Mouse (Mus musculus): Measurements from ENCODE around the gene Pick1. TPM values are rescaled to one million over a fixed set of nuclear protein-coding genes. Genes with fewer than 3 reads are reported as not detected.
A peak's percentile ranks its signal among the peaks of the same experiment; 100 is the strongest.

The Pick1 gene
- polyA plus RNA-seq, 1 experiment = 0.76 TPM

- H3K36me3 ChIP-seq (ENCODE audit: control insufficient read depth) = no peaks in the 10 kb centered on the region
- no peaks in the 10 kb centered on the region for H3K9me3 ChIP-seq (ENCODE audit: control insufficient read depth, low read length)
- H3K27me3 ChIP-seq (ENCODE audit: control insufficient read depth) = no peaks in the 10 kb centered on the region
- no peak overlapping the region for H3K4me3 ChIP-seq (replicated peaks)
- no peak for TF ChIP-seq TAL1 (IDR thresholded peaks at IDR 0.05; ENCODE audit: low read length)
- no peak for TF ChIP-seq GATA1 (IDR thresholded peaks at IDR 0.05; ENCODE audit: low read length)
- H3K4me1 ChIP-seq (ENCODE audit: control insufficient read depth) = no peaks in the 10 kb centered on the region
Measured at GRCm38 (mm10) chr15:79199390-79199976, 29.5 kb upstream of the Pick1 start.

- Histone ChIP-seq H3K9me3 (ENCODE audit: control insufficient read depth, low read length) (no peaks in the 10 kb centered on the region), H3K36me3 (ENCODE audit: control insufficient read depth) (no peaks in the 10 kb centered on the region), H3K4me1 (ENCODE audit: control insufficient read depth) (no peaks in the 10 kb centered on the region), H3K27me3 (ENCODE audit: control insufficient read depth) (no peaks in the 10 kb centered on the region), H3K4me3 (replicated peaks) (no peak overlapping the region)
- TF ChIP-seq GATA1 (IDR thresholded peaks at IDR 0.05; ENCODE audit: low read length) = no peak
- TF ChIP-seq TAL1 (IDR thresholded peaks at IDR 0.05; ENCODE audit: low read length) = no peak
Measured at GRCm38 (mm10) chr15:79201491-79202150, 27.4 kb upstream of the Pick1 start.

GRCm38 (mm10) chr15:79202575-79202974, 26.4 kb upstream of the Pick1 start:
- Histone ChIP-seq H3K36me3 (ENCODE audit: control insufficient read depth) (no peaks in the 10 kb centered on the region), H3K9me3 (ENCODE audit: control insufficient read depth, low read length) (no peaks in the 10 kb centered on the region), H3K4me3 (replicated peaks) (no peak overlapping the region), H3K27me3 (ENCODE audit: control insufficient read depth) (no peaks in the 10 kb centered on the region), H3K4me1 (ENCODE audit: control insufficient read depth) (no peaks in the 10 kb centered on the region)
- TF ChIP-seq GATA1 (IDR thresholded peaks at IDR 0.05; ENCODE audit: low read length) = no peak
- no peak for TF ChIP-seq TAL1 (IDR thresholded peaks at IDR 0.05; ENCODE audit: low read length)

- Histone ChIP-seq H3K4me3 (replicated peaks) (no peak overlapping the region), H3K4me1 (ENCODE audit: control insufficient read depth) (peaks cover 2% of the 10 kb centered on the region; the same call in 1 of the 2 replicates), H3K27me3 (ENCODE audit: control insufficient read depth) (no peaks in the 10 kb centered on the region), H3K9me3 (ENCODE audit: control insufficient read depth, low read length) (no peaks in the 10 kb centered on the region), H3K36me3 (ENCODE audit: control insufficient read depth) (no peaks in the 10 kb centered on the region)
- TF ChIP-seq GATA1 (IDR thresholded peaks at IDR 0.05; ENCODE audit: low read length) = no peak
- no peak for TF ChIP-seq TAL1 (IDR thresholded peaks at IDR 0.05; ENCODE audit: low read length)
Measured at GRCm38 (mm10) chr15:79208211-79208610, 20.8 kb upstream of the Pick1 start.

- TF ChIP-seq TAL1 (IDR thresholded peaks at IDR 0.05; ENCODE audit: low read length) (no peak), GATA1 (IDR thresholded peaks at IDR 0.05; ENCODE audit: low read length) (no peak)
- Histone ChIP-seq H3K9me3 (ENCODE audit: control insufficient read depth, low read length) (no peaks in the 10 kb centered on the region), H3K36me3 (ENCODE audit: control insufficient read depth) (no peaks in the 10 kb centered on the region), H3K4me3 (replicated peaks) (peak overlapping the region; percentile 43), H3K27me3 (ENCODE audit: control insufficient read depth) (no peaks in the 10 kb centered on the region), H3K4me1 (ENCODE audit: control insufficient read depth) (peaks cover 2% of the 10 kb centered on the region; the same call in 1 of the 2 replicates)
Measured at GRCm38 (mm10) chr15:79208758-79209439, 20.1 kb upstream of the Pick1 start.

GRCm38 (mm10) chr15:79210357-79210756, 18.6 kb upstream of the Pick1 start:
- no peaks in the 10 kb centered on the region for H3K27me3 ChIP-seq (ENCODE audit: control insufficient read depth)
- no peaks in the 10 kb centered on the region for H3K36me3 ChIP-seq (ENCODE audit: control insufficient read depth)
- H3K4me3 ChIP-seq (replicated peaks) = no peak overlapping the region
- TF ChIP-seq GATA1 (IDR thresholded peaks at IDR 0.05; ENCODE audit: low read length) = no peak
- TF ChIP-seq TAL1 (IDR thresholded peaks at IDR 0.05; ENCODE audit: low read length) = no peak
- H3K4me1 ChIP-seq (ENCODE audit: control insufficient read depth) = peaks cover 2% of the 10 kb centered on the region; the same call in 1 of the 2 replicates
- H3K9me3 ChIP-seq (ENCODE audit: control insufficient read depth, low read length) = no peaks in the 10 kb centered on the region

GRCm38 (mm10) chr15:79212750-79213446, 16.1 kb upstream of the Pick1 start:
- Histone ChIP-seq H3K27me3 (ENCODE audit: control insufficient read depth) (no peaks in the 10 kb centered on the region), H3K9me3 (ENCODE audit: control insufficient read depth, low read length) (no peaks in the 10 kb centered on the region), H3K36me3 (ENCODE audit: control insufficient read depth) (no peaks in the 10 kb centered on the region), H3K4me1 (ENCODE audit: control insufficient read depth) (peaks cover 2% of the 10 kb centered on the region; the same call in 1 of the 2 replicates), H3K4me3 (replicated peaks) (no peak overlapping the region)
- TF ChIP-seq GATA1 (IDR thresholded peaks at IDR 0.05; ENCODE audit: low read length) = no peak
- no peak for TF ChIP-seq TAL1 (IDR thresholded peaks at IDR 0.05; ENCODE audit: low read length)

- Histone ChIP-seq H3K36me3 (ENCODE audit: control insufficient read depth) (no peaks in the 10 kb centered on the region), H3K4me3 (replicated peaks) (no peak overlapping the region), H3K9me3 (ENCODE audit: control insufficient read depth, low read length) (no peaks in the 10 kb centered on the region), H3K27me3 (ENCODE audit: control insufficient read depth) (no peaks in the 10 kb centered on the region), H3K4me1 (ENCODE audit: control insufficient read depth) (peaks cover 2% of the 10 kb centered on the region; the same call in 1 of the 2 replicates)
- TF ChIP-seq GATA1 (IDR thresholded peaks at IDR 0.05; ENCODE audit: low read length) (no peak), TAL1 (IDR thresholded peaks at IDR 0.05; ENCODE audit: low read length) (no peak)
Measured at GRCm38 (mm10) chr15:79213591-79213990, 15.4 kb upstream of the Pick1 start.

GRCm38 (mm10) chr15:79216191-79216590, 12.8 kb upstream of the Pick1 start:
- no peaks in the 10 kb centered on the region for H3K9me3 ChIP-seq (ENCODE audit: control insufficient read depth, low read length)
- H3K36me3 ChIP-seq (ENCODE audit: control insufficient read depth) = no peaks in the 10 kb centered on the region
- H3K4me3 ChIP-seq (replicated peaks) = no peak overlapping the region
- H3K4me1 ChIP-seq (ENCODE audit: control insufficient read depth) = no peaks in the 10 kb centered on the region
- TF ChIP-seq GATA1 (IDR thresholded peaks at IDR 0.05; ENCODE audit: low read length) = no peak
- no peak for TF ChIP-seq TAL1 (IDR thresholded peaks at IDR 0.05; ENCODE audit: low read length)
- H3K27me3 ChIP-seq (ENCODE audit: control insufficient read depth) = no peaks in the 10 kb centered on the region

All from erythroblast, embryonic 14.5 days (primary cell).